In genomic region chr10:25499323-25500071, GRCm38 (mm10) we compare ENCODE assay signal across 19 mouse cellular contexts. TPM values are rescaled to one million over a fixed set of nuclear protein-coding genes. Genes with fewer than 3 reads are reported as not detected.
A peak's percentile ranks its signal among the peaks of the same experiment; 100 is the strongest.
DNase-seq lines count a peak whose midpoint lies in the region; ATAC-seq and TF ChIP-seq lines count a peak whose summit lies in the region.
"Had no signal": no experiment of that assay in that cellular context is flagged by ENCODE, and none has a peak within 500 bp of the region (broad histone marks: within the 10 kb centered on the region; RNA-seq: fewer than 3 reads in every experiment).

No protein-coding gene starts in this region.

- H3K9me3 ChIP-seq in limb, embryonic 11.5 days (ENCODE audit: control insufficient read depth, low read length) = no peaks in the 10 kb centered on the region
- no peaks in the 10 kb centered on the region for H3K9me3 ChIP-seq in limb, embryonic 10.5 days (replicated peaks)
- no peaks in the 10 kb centered on the region; the same call in 1 of the 2 replicates for H3K9me3 ChIP-seq in ES-Bruce4 (replicated peaks; ENCODE audit: control insufficient read depth, insufficient read depth, low read length, poor library complexity, severe bottlenecking)
- H3K9me3 ChIP-seq: embryonic facial prominence, embryonic 13.5 days; forebrain, embryonic 15.5 days; liver, embryonic 15.5 days; megakaryocyte, embryonic 14.5 days had no signal

- H3K4me1 ChIP-seq in limb, embryonic 11.5 days (ENCODE audit: control insufficient read depth, insufficient read depth, low read length) = no peaks in the 10 kb centered on the region
- H3K4me1 ChIP-seq in limb, embryonic 10.5 days = no peaks in the 10 kb centered on the region
- no peaks in the 10 kb centered on the region for H3K4me1 ChIP-seq in ES-Bruce4 (ENCODE audit: control insufficient read depth, insufficient read depth, low read length)
- H3K4me1 ChIP-seq: embryonic facial prominence, embryonic 13.5 days; forebrain, embryonic 15.5 days; liver, embryonic 15.5 days had no signal

- H3K27ac ChIP-seq in limb, embryonic 11.5 days (replicated peaks; ENCODE audit: low read depth, low read length) = no peak overlapping the region
- no peak overlapping the region for H3K27ac ChIP-seq in limb, embryonic 10.5 days
- no peak overlapping the region for H3K27ac ChIP-seq in ES-Bruce4 (ENCODE audit: insufficient read depth, low read length)
- H3K27ac ChIP-seq: embryonic facial prominence, embryonic 13.5 days; forebrain, embryonic 15.5 days; liver, embryonic 15.5 days had no signal

- H3K4me2 ChIP-seq in limb, embryonic 11.5 days (ENCODE audit: low read depth, severe bottlenecking) = no peak overlapping the region
- H3K4me2 ChIP-seq: embryonic facial prominence, embryonic 13.5 days; forebrain, embryonic 15.5 days; liver, embryonic 15.5 days had no signal

- no peak overlapping the region for H3K4me3 ChIP-seq in limb, embryonic 11.5 days (ENCODE audit: low read depth, low read length)
- H3K4me3 ChIP-seq in limb, embryonic 10.5 days = no peak overlapping the region
- no peak overlapping the region for H3K4me3 ChIP-seq in ES-Bruce4 (ENCODE audit: low read depth, low read length)
- H3K4me3 ChIP-seq: embryonic facial prominence, embryonic 13.5 days; forebrain, embryonic 15.5 days; liver, embryonic 15.5 days; megakaryocyte, embryonic 14.5 days had no signal

- TF ChIP-seq CTCF in ES-Bruce4 (IDR thresholded peaks at IDR 0.05; ENCODE audit: low read depth, low read length) = peak; percentile 49

- 68% methylated on average over 10 of the region's 10 CpGs for WGBS in limb, embryonic 11.5 days
- 65% methylated on average over 10 of the region's 10 CpGs for WGBS in limb, embryonic 10.5 days

- no peaks in the 10 kb centered on the region for H3K27me3 ChIP-seq in limb, embryonic 11.5 days (ENCODE audit: control insufficient read depth, insufficient read depth, low read length)
- H3K27me3 ChIP-seq in limb, embryonic 10.5 days (ENCODE audit: low read depth, poor library complexity, severe bottlenecking) = no peaks in the 10 kb centered on the region
- H3K27me3 ChIP-seq in ES-Bruce4 (ENCODE audit: control insufficient read depth, insufficient read depth, low read length, poor library complexity, severe bottlenecking) = no peaks in the 10 kb centered on the region
- H3K27me3 ChIP-seq: embryonic facial prominence, embryonic 13.5 days; forebrain, embryonic 15.5 days; liver, embryonic 15.5 days; megakaryocyte, embryonic 14.5 days had no signal

- peaks cover 6% of the 10 kb centered on the region; the same call in 1 of the 2 replicates for H3K36me3 ChIP-seq in limb, embryonic 11.5 days (ENCODE audit: control insufficient read depth, insufficient read depth, low read length)
- peaks cover 41% of the 10 kb centered on the region for H3K36me3 ChIP-seq in limb, embryonic 10.5 days
- peaks cover 5% of the 10 kb centered on the region; the same call in 1 of the 2 replicates for H3K36me3 ChIP-seq in ES-Bruce4 (ENCODE audit: control insufficient read depth, insufficient read depth, low read length, poor library complexity, severe bottlenecking)
- H3K36me3 ChIP-seq: forebrain, embryonic 15.5 days; liver, embryonic 15.5 days had no signal

- TF ChIP-seq POLR2A in ES-Bruce4 (IDR thresholded peaks at IDR 0.05; ENCODE audit: insufficient read depth, low read length) = no peak

- peak; percentile 92 for ATAC-seq in frontal cortex, adult (ENCODE audit: low TSS enrichment)
- no peak for ATAC-seq in limb, embryonic 11.5 days (ENCODE audit: insufficient number of reproducible peaks, low FRiP score, low TSS enrichment, low read depth)
- ATAC-seq: forebrain, embryonic 15.5 days had no signal

- no peak overlapping the region for H3K9ac ChIP-seq in limb, embryonic 11.5 days (ENCODE audit: low read length)
- no peak overlapping the region for H3K9ac ChIP-seq in ES-Bruce4 (ENCODE audit: low read depth, poor library complexity, severe bottlenecking)
- H3K9ac ChIP-seq: embryonic facial prominence, embryonic 13.5 days; forebrain, embryonic 15.5 days; liver, embryonic 15.5 days had no signal

- no peak for TF ChIP-seq EP300 in ES-Bruce4 (IDR thresholded peaks at IDR 0.05; ENCODE audit: insufficient read depth, low read depth, low read length)

- intact Hi-C loops in left cerebral cortex, postnatal 36 days (cut with DNase I) = no loop called here

- DNase-seq in frontal cortex, postnatal 25 days (ENCODE audit: low spot score in 2 of 2) = no peak
- DNase-seq in limb, embryonic 11.5 days (ENCODE audit: low spot score) = peak; percentile 20
- DNase-seq in limb, embryonic 10.5 days (ENCODE audit: low spot score) = no peak
- peak; percentile 27 for DNase-seq in embryo, embryonic 11 days
- no peak for DNase-seq in gastrocnemius, postnatal 10 days
- DNase-seq in left cerebral cortex, postnatal 36 days (ENCODE audit: low spot score in 2 of 2) = no peak
- DNase-seq: adrenal gland, postnatal 14 days; kidney, postnatal 25 days; thymus, adult 2 months had no signal

RNA-seq across cellular contexts. Expression of gene Smlr1, which starts 36.6 kb away (rescaled TPM):
- not detected in 2 replicates for polyA plus RNA-seq in limb, embryonic 11.5 days (2014; fragmentation: Nextera tagmentation; extraction: Ambion mirVana)
- not detected in 2 replicates for polyA plus RNA-seq in limb, embryonic 10.5 days (2016; fragmentation: Nextera tagmentation; extraction: Ambion mirVana)
- polyA plus RNA-seq in ES-Bruce4 (2011; ENCODE audit: insufficient read depth, insufficient read length, low read depth, missing spikeins) = not detected in 2 replicates
- not detected for total RNA-seq in gastrocnemius, postnatal 10 days (2021)
- not detected for total RNA-seq in left cerebral cortex, postnatal 36 days (2021)
- total RNA-seq: heart, postnatal 25 days; left cerebral cortex, adult 8-10 months had no signal
- polyA plus RNA-seq: C2C12; embryonic facial prominence, embryonic 13.5 days; forebrain, embryonic 15.5 days; gonadal fat pad, adult 2 months; thymus, adult 2 months had no signal

Comparison
In these comparisons a context has a peak if more than half of its experiments do, and no peak if none do; other contexts are left out.
1. DNase-seq: peak in limb, embryonic 11.5 days (single experiment) and embryo, embryonic 11 days (single experiment); none in frontal cortex, postnatal 25 days (0 of 2), limb, embryonic 10.5 days (single experiment), gastrocnemius, postnatal 10 days (single experiment) and left cerebral cortex, postnatal 36 days (0 of 2).